Mouse (Mus musculus) urinary bladder, adult 18-20 months (tissue): Measurements from ENCODE around the gene Tet3.

ENCODE experiments used
- DNase-seq, 2 experiments: peaks; one replicate each; pipeline ENCODE4 v3.0.0; 2022; ENCODE audit warnings: low spot score in 2 of 2, mixed read lengths in 2 of 2

Tet3 gene

DNA sequence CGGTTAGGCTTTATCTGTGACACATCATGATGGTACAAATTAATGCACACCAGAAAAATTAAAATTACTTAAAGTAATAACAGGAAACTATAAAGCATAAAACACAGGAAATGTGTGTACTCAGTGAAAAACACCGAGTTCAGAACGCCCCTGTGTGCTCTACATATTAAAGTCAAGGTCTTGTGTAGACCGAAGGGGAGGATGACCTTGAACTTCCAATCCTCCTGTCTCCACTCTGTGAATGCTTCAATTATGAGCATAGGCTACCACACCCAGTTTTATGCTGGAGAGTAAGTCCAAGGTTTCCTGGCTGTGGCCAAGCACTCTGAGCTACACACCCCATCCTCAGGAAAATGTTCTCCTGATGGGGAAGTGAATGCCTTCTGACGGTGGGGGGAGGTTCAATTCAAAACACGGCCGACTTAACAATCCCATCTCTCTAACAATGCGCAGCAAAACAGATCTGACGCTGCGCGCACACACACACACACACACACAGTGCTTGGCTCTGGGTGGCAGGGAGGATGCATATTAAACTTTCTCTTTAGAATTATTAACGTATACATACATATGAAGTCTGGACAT lies 43.4 kb downstream of the Tet3 start:
- DNase-seq: no peak

DNA sequence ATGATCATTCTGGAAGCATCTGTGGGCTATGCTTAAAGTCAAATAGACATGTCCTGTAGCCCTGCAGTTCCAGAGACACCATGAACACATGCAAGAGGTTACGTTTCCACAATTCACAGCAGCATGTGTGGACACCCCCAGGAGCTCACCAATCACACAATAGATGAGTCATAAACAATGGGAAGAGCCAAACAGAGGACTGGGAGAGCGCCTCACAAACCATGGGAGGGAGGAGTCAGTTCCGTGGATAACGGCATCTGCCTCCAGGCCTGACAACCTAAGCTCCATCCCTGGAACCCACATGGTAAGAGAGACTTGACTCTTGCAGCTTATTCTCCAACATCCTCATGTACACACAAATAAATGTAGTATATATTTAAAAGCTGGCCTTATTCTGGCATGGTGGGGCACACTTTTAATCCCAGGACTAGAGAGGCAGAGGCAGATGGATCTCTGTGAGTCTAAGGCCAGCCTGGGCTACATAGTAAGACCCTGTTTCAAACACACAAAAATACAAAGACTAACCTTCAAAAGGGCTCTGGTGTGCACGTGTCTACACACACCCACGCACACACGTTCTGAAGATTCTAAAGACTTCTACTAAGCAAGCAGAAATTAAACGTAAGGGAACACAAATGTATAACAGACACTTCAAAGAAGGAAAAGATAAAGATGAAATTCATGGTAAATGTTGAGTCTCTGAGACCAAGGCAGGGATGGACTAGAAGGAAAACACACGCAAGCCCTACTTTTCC lies 44.1 kb downstream of the Tet3 start:
- DNase-seq: no peak

DNA sequence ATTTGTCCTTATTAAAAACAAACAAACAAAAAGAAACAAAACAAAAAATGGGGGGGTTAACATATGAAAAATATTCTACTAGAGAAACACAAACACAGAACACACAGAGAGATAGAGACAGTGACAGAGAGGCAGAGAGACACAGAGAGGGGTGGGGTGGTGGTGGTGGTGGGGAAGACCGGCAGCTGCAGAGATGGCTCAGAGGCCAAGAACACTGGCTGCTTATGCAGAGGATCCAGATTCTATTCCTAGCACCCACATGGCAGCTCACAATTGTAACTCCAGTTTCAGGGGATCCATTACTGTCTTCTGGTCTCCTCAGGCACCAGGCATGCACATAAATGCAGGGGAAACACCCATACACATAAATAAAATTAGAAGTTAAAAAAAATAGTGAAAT lies 45.2 kb downstream of the Tet3 start:
- no peak for DNase-seq

DNA sequence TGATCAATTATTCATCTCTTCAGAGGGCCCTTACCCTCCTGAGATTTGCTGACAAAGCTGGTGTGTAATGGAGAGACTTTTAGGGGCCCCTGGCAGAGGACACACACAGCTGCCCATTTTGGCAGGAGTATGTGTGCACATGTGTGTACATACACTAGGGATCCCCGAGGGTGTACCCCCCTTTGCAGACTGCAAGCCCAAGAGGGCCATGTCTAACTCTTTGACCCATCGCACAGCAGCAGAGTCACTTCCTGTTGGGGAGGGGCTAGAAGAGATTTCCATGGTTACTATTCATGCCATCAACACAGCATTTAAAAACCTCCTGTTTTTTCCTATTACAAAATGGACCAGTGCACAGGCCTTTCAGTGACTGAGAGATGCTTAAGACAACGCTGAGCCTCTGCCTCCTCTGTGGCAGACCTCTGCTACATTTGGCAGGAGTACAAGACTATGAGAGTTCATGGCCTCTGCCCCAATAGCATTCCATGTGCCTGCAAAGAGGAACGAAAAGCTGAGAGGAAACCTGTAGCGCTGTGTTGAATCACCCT lies 46.0 kb downstream of the Tet3 start:
- DNase-seq: no peak

DNA sequence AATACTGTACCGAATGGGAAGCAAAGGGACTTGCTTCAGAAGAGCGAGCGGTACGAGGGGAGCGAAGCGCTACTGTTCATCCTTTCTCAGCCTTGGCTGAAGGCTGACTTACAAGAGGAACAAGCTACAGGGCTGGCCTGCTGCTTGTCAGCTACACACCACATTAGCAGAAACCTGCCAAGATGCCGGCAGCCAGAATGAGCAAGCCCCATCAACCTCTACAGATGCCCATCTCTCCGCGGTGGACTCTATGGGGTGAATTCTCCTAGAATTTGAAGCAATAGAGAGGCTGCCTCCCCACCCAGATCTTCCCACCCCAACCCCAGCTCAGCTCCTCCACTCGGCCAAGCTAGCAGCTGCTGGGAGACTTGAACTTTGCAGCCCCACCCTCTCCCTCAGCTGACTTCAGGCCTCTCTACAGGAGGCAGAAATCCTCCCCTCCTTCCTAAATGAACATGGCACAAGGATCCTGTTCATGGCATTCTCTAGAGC lies 46.5 kb downstream of the Tet3 start:
- peak in 1 of 2 experiments; percentile 22 for DNase-seq

DNA sequence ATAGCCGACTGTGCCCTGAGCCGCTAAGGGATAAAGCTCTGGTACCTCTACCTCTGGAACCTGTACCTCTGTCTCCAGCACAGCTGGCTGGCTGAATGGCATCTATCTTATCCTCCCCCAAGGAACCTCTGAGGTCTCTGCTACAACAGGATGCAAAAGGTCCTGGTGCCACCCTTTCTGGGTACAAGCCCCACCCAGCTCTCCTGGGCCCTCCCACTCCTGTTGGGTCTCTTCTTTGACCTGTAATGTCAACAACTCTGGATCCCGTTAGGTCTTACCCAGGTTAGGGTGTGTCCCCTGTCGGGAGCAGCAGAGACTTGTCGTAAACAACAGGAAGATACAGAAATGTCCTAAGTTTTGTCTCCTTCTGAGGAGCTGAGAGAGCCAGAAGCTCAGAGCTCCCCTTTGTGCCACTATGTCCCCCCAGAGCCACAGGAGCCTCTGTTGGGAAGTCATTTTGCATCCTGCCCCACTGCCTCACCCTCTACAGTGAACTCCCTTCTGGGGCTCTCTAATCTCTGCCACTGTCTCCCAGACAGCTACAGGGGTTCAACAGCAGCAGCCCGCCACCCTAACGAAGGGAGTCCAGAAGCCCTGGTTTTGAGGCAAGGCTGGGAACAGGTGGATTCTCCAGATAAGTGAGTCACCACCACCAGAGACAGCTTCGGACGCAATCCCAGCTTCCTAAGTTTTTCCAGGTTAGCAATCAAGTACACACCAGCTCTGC lies 47.1 kb downstream of the Tet3 start:
- DNase-seq: no peak

DNA sequence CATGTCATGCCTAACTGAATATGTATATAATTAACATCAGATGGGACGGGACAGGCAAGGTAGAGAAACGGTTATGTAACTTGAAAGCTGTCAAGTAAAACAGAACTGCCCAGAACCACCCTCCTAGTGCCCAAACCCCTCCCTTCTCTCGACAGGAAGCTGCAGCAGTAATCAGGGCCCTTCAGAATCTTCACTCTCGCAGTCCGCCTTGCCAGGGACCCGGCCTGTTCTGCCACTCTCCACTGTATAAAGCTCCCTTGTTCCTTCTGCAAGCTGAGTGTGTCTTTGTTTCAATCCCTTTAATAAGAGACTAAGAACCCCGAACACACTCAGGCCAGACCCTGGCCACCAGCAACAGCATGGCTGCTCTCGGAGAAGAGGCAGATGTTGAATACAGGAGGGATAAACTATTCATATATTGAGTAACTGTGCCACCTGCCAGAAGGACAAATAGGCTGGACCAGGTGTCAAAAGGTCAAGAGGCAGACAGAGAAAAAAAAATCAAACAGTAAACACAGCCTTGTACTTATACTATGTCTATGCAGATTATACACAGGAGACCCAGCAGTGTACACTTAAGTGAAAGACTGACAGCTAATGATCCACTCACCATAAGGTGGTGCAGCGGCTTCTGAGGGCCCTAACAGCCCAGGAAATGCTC lies 48.7 kb downstream of the Tet3 start:
- no peak for DNase-seq

DNA sequence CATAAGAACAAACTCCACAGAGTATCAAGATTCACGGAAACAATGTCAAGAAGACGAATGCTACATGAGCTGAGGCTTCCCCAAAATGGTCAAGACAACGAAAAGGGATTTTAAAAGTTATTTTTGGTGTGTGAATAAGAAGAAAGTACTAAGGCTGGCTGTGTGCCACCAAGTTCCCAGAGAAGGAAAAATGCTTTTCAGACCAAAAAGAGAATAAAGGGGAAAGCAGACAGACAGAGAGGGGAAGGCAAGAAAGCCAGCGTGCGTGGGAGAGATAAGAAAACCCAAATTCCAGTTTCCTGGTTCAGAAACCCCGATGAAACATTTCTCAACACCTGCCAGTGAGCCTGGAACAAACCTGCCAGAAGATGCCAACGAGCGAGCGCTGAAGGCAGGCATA lies 50.4 kb downstream of the Tet3 start:
- no peak for DNase-seq

DNA sequence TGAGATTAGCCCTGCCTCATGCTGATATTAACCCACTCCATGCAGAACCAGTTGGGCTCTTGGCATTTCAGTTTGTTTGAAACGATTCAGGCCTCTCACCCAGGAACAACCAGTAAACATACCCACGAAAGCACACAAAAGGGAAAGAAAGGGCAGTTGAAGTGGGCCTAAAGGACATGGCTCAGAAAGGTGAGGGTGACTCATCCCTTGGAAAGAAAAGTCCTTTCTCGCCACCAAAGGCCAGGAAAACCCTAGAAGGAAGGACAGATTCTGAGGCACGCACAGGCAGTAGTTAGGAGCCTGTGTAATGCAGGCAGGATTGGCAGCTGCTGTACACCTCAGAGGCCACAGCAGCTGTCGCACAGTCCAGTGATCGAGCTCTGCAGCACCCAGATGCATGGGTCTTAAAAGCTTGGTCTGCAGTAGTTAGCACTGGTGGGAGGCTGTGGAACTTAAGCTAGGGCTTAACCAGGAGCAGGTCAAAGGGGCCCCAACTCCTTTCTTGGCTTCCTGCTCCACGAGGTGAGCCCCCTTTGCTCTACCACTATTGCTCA lies 53.3 kb downstream of the Tet3 start:
- DNase-seq: no peak

DNA sequence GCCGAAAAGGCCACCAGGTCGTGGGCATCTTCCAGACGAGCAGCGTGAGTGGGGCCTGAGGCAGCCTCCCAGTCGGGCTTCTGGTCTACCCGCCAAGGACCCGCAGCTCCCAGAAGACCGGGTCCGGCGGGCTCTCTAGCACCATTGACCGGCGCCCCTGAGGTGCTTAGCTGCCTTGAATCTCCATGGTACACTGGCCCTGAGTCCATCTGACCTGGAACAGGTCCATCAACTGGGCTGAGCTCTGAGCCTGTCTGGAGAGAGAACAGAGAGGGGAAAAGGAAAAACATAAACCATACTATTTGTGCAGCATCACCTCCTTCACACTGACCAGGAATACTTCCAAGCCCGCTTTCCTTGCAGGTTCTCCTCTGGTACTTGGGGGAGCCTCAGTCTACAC lies 54.3 kb downstream of the Tet3 start:
- DNase-seq: no peak

DNA sequence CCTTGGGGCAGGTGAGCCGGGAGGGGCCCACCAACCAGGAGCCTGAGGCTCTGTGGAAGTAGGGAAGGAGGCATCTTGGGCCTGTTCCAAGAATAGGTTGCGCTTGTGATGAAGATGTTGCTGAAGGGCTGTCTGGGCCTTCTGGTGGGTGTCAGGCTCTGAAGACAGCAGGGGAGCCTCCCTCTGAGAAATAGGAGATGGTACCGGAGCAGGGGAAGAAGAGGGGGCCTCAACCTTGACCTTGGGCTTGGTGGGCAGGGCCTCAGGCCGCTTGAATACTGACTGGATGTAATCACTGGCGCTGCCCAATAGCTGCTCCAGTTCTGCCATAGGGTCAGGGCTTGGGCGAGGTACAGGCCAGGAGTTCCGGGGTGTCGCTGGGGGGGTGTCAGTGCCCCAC lies 55.4 kb downstream of the Tet3 start:
- DNase-seq: no peak

DNA sequence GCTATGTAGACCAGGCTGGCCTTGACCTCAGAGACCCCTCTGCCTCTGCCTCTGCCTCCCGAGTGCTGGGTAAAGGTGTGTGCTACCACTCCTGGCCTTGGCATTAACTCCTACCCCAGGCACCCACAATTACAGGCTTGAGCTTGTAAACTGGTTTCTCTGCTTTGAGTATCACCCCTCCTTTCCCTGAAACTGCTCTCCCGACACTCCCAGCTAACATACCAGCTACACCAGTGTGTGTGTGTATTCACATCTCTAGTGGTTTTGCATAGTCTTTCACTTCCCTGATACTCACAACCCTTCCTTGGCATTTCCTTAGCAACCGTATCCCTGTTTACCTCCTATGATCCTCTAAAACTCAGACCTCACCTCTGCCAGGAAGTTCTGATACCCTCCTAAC lies 59.1 kb downstream of the Tet3 start:
- no peak for DNase-seq

DNA sequence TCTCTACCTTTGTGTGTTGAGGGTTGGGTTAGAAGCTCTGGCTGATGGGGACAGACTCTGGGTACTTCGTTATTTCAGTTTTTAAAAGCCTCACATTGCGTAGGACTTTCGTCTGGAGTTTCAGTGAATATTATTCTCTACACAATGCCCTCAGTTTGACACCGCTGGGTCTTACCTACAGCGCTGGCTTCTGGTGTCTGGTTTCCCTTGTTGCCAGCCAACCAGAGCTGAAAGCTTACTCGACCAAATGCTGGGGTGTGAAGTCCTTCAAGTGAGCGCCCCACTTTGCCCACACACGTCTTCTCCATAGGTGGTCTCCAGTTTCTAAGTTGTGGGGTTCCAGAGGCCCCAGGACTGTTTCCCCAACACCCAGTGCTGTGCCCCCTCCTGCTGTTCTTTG lies 61.2 kb downstream of the Tet3 start:
- no peak for DNase-seq

DNA sequence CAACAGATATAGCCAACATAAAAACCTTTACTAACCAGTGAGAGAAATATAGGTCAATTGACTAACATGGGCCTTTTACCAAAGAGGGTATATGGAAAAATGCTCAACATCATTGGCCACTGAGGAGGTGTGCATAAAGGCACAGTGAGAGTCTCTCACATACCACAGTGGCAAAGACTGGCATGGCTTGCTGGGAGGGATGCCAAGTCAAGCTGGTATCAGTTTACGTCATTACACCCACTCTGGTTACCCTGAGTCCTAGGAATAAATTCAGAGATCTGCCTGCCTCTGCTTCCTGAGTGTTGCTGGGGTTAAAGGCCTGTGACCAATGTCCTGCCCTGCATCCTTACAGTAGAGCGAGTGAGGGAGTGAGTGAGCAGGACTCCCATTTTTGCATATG lies 62.2 kb downstream of the Tet3 start:
- no peak for DNase-seq

DNA sequence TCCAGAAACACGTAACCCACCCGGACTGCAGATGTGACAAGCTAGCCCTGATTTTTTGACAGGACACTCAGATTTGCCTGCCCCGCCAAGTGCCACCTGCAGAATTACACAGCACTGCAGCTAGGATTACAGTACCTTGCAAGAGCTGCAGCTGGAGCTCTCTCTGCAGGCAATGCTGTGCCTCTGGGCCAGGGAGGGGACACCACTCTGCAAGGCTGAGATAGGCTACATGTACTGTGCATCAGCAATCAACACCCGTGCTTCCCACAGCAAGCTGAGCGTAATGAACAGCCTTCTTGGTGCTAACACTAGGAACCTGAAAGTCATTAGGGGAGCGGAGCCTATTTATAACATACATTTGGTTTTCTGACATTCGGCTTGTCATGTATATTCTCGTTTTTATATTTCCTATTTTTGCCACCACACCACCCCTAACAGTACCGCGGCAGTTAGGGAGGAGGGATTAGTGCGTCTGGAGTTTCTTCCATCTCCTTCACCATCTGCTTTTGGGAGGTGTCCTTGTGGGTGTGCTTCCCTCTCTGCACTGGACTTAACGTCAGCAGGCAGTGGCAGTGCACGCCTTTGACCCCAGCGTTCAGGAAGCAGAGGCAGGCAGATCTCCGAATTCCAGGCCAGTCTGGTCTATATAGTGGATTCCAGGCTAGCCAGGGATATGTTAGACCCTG lies 63.2 kb downstream of the Tet3 start:
- DNase-seq: no peak

DNA sequence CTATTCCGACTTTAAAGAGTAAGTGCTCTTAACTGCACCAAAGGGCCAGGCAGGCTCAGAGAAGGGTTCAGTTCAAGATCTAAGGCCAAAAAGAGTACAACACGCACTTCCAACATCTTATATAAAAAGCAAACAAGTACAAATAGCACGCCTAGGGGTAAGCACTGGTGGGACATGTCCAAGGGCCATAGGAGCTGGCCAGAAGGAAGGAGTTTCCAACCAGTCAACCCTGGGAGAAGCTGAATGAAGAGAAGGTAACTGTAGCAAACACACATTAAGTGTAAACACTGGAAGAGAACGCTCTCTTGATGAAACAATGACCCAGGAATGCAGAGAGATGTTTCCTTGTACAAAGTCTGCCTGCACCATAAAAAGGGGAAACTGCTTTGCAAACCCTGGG lies 64.8 kb downstream of the Tet3 start:
- no peak for DNase-seq

DNA sequence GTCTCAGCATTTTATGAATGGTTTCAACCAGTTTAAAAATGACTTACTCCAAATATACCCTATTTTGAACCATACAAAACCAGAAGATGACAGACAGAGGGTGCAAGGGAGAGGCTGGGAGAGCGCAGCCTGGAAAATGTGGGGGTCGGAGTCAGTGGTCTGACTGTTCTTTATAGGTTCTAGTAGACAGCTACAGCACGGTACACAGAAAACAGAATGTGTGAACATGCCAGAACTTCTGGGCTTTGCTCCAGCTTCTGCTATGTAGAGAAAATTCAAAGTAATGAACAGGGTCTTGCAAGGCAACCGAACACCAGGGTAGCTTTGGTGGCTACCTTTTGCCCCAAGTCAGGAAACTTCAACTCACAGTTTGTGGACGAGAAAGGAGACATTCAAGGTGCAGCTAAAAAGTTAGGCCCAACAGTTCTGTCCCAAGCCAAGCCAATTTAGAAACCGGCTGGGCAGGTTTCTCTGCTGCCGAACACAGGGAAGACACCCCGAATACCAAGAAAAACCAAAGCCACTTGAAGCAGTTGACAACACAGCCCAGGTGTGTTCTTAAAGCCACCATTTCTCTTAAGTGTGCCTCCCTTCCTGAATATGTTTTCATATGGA lies 66.6 kb downstream of the Tet3 start:
- DNase-seq: peak in 1 of 2 experiments; percentile 19

DNA sequence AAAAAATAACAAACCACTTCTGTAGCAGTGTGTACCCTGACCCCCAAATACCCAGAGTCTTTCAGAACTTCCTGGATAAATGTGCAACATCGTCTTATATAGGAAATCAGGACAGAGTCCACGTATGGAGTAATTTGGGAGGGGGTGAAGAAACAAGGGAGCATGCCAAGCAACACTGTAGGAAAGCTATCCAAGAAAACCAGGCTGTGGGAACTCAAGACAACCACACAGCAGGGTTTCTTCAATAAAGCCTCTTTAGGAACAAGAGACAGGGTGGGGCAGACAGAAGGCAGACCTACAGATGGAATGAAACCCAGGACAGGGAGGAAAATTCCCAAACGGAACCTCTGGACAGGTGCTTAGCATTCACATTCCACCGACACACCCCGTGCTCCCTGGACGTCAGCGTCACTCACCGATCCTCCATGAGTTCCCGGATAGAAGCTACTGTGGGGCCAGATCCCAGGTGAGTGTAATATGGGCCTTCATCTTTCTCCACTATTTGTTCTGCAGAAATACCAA lies 73.3 kb downstream of the Tet3 start:
- DNase-seq: no peak

DNA sequence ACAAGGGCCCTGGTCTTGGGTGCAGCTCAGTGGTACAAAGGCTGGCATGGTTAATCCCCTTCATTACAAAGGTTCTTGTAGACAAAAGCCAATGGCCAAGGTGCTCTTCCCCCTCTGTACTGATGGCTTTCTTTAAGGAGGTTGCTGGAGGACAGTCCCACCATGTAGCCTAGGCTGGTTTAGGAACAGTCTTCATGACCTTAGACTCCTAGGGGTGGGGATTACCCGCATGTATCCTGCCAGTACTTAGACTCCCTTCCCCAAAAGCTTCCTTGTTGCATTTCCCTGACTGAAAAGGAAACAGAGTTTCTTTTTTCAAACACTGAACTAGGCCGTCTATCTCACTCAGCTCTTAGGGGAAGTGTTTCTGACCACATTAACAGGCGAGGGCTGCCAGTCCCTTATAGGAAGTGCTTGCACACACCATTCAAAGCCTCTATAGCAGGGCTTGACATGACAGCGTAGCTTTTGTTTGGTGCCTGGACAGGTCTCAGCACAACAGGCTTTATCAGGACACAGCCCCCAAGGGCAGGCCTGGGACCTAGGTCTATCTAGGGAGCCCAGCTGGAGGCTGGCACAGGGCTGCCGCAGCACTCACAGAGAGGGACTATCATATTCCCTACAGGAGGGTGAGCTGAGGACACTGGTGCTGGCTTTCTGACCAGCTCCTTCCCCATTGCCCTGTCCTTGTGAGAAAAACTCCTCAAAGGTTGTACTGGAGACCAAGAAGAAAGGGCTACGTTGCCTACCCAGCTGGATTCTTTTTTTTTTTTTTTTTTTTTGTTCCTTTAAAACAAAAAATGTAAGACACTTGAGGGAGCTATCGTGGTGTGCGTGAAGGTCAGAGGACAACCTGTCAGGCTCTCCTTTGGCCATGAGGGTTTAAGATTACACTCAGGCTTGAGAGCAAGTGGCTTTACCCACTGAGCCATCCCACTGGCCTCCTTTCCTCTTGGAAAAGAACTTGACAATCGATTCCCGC lies 77.1 kb downstream of the Tet3 start:
- DNase-seq: no peak
